Mouse (Mus musculus): ENCODE measurements at regions not wholly inside any gene's neighbourhood (a gene's known extent, or its start where the extent isn't known, plus 50 kb on each side); places are given as distances from the start of the nearest gene placed in this dataset.

DNA sequence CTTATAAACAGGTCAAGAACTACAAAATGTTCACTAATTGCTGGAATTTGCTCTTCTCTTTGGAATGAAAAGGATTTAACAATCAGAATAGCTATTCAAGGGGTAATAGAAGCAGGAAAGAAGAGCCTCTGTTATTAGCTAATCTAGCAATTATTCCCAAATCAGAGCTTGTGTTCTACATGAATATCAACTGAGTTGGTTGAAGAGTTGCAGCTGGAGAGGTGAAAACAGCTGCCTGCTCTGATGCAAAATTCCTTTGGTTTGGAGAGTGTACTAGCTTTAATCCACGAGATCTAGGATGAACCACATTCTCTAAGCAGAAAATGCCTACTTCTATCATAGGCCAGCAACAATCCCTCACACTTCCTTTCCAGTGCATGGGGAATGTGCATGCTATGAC, 674.8 kb downstream of the Gsdmc2 start:
- 89% methylated on average over 1 of the region's 1 CpGs for WGBS (ENCODE audit: missing documents)

DNA sequence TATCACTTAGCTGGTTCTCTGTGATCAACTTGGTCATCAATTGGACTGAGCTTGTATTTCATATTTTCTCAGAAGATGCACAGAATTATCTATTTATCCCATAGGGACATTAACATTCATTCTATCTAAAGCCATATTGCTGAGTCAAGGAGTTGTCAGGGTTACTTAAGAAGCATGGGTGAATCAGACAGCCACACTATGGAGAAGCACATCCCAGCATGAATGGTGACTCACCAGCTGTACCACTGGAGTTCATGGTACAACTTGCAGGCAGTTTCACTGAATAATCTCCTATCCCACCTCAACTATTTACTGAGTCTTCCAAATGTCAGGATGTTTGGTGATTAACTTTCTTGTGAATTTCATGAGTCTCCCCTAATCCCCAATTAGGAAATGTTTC, 678.6 kb downstream of the Gsdmc2 start:
- Histone ChIP-seq H3K4me3 (ENCODE audit: inconsistent target) (no peak overlapping the region), H3K27ac (no peak overlapping the region), H3K36me3 (ENCODE audit: inconsistent target) (no peaks in the 10 kb centered on the region), H3K79me2 (ENCODE audit: inconsistent target) (no peaks in the 10 kb centered on the region)

More for the DNA sequence above, 674.8 kb downstream of the Gsdmc2 start:
- Histone ChIP-seq H3K27ac (no peak overlapping the region), H3K79me2 (ENCODE audit: inconsistent target) (no peaks in the 10 kb centered on the region), H3K4me3 (ENCODE audit: inconsistent target) (no peak overlapping the region), H3K36me3 (ENCODE audit: inconsistent target) (no peaks in the 10 kb centered on the region)

DNA sequence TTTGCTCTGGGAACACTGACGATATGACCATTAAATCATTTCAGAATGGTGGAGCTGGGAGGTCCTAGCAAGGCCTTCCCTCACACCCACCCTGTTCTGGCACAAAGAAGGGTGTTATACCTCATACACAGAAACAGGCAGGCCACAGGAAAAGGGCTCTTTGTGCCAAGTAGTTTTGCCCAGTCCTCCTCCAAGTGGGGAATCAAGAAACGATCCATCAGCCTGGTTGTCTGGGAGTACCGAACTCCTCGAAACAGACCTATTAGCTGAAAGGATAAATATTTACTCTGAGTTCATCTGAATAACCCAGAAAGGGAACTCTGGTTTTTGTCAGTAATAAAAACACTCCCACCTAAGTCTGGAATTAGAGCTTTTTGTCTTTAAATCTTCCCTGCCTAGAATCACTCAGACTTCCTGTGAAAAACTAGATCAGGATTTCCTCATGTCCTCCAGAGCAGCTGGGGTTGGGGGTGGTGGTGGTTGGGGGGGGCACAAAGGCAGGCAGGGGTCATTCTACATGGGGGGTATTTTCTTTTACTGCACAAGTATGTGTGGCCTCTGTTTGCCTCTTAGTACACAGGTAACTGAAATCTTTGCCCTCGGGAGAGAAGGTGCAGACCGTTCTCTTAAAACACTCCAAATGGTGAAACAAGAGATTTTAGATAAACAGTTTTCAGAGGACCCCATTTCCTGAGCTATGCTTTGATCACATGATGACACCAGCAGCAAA, 681.3 kb downstream of the Gsdmc2 start:
- no peaks in the 10 kb centered on the region for H3K36me3 ChIP-seq (ENCODE audit: inconsistent target)
- 76% methylated on average over 6 of the region's 6 CpGs for whole genome bisulfite sequencing (ENCODE audit: missing documents)

GRCm38 (mm10) chr15:63162881-63163549, 682.0 kb downstream of the Gsdmc2 start:
- H3K27ac ChIP-seq = no peak overlapping the region
- no peaks in the 10 kb centered on the region for H3K79me2 ChIP-seq (ENCODE audit: inconsistent target)
- 93% methylated on average over 4 of the region's 4 CpGs for WGBS (ENCODE audit: missing documents)
- H3K4me3 ChIP-seq (ENCODE audit: inconsistent target) = no peak overlapping the region
- no peaks in the 10 kb centered on the region for H3K36me3 ChIP-seq (ENCODE audit: inconsistent target)

More for the DNA sequence above, 681.3 kb downstream of the Gsdmc2 start:
- H3K4me3 ChIP-seq (ENCODE audit: inconsistent target) = no peak overlapping the region
- H3K27ac ChIP-seq = no peak overlapping the region
- no peaks in the 10 kb centered on the region for H3K79me2 ChIP-seq (ENCODE audit: inconsistent target)

GRCm38 (mm10) chr15:63123123-63123688, 721.8 kb downstream of the Gsdmc2 start:
- no peak overlapping the region for H3K4me3 ChIP-seq (ENCODE audit: inconsistent target)
- 49% methylated on average over 3 of the region's 3 CpGs for WGBS (ENCODE audit: missing documents)

GRCm38 (mm10) chr15:63112918-63113317, 732.1 kb downstream of the Gsdmc2 start:
- Histone ChIP-seq H3K79me2 (ENCODE audit: inconsistent target) (no peaks in the 10 kb centered on the region), H3K36me3 (ENCODE audit: inconsistent target) (no peaks in the 10 kb centered on the region), H3K27ac (no peak overlapping the region), H3K4me3 (ENCODE audit: inconsistent target) (no peak overlapping the region)
- 97% methylated on average over 2 of the region's 2 CpGs for WGBS (ENCODE audit: missing documents)

More at GRCm38 (mm10) chr15:63123123-63123688, 721.8 kb downstream of the Gsdmc2 start:
- Histone ChIP-seq H3K27ac (no peak overlapping the region), H3K79me2 (ENCODE audit: inconsistent target) (no peaks in the 10 kb centered on the region), H3K36me3 (ENCODE audit: inconsistent target) (no peaks in the 10 kb centered on the region)

DNA sequence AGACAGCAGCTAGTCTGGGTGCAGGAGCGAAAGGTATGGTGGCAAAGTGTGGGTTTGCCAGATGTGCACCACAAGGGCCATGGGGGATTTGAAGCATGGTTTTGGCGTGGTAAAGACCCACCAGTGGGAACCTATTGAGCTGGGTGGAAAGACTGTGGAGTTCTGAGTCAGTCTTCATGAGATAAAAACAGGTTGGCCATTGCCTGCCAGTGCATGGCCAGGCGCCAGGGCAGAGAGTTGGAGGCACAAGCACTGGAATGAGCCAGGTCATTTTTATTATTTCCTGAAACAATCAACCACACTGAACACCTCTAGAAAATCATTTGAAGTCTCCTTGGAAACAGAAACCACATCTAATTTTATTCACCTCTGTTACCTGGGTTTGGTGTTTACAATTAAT, 744.9 kb downstream of the Gsdmc2 start:
- 93% methylated on average over 3 of the region's 3 CpGs for WGBS (ENCODE audit: missing documents)
- no peaks in the 10 kb centered on the region for H3K79me2 ChIP-seq (ENCODE audit: inconsistent target)
- H3K27ac ChIP-seq = no peak overlapping the region
- H3K36me3 ChIP-seq (ENCODE audit: inconsistent target) = no peaks in the 10 kb centered on the region
- no peak overlapping the region for H3K4me3 ChIP-seq (ENCODE audit: inconsistent target)

DNA sequence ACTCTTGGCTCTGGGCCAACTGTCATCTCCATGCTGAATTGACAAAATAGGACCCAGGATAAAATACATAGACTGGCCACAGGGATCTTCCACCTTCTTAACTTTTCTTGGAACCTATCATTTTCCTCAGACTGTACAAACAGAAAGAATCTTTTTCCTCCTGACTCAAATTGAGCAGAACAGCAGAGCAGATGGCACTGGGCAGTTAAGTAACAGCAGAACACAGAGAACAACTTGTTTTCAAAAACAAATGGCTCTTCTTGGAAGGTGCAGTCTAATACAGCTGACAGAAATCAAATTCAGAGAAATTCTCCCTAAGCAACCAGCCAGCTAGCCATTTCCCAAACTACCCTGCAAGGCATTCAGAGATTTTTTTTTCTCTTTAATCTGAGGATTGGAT, 763.0 kb downstream of the Gsdmc2 start:
- no peaks in the 10 kb centered on the region for H3K79me2 ChIP-seq (ENCODE audit: inconsistent target)
- no peak overlapping the region for H3K4me3 ChIP-seq (ENCODE audit: inconsistent target)
- no peak overlapping the region for H3K27ac ChIP-seq
- H3K36me3 ChIP-seq (ENCODE audit: inconsistent target) = no peaks in the 10 kb centered on the region

DNA sequence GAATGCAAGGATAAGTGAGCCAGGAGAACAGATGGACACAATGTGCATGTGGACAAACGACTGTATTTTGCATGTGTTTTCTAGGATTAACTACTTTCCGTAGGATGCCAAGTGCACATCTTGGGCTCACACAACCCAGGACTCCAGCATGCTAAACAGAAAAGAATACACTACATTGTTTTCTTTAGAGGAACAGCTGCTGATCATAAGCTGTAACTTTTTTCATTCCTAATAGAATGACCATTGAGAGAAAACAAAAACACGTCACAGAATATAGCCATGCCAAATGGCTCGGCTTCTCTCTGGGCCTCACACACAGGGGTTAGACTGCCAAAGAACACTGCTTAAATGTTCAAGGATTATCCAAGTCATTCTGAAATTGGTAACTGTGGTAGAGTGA, 765.2 kb downstream of the Gsdmc2 start:
- 96% methylated on average over 4 of the region's 4 CpGs for WGBS (ENCODE audit: missing documents)
- no peak overlapping the region for H3K4me3 ChIP-seq (ENCODE audit: inconsistent target)

DNA sequence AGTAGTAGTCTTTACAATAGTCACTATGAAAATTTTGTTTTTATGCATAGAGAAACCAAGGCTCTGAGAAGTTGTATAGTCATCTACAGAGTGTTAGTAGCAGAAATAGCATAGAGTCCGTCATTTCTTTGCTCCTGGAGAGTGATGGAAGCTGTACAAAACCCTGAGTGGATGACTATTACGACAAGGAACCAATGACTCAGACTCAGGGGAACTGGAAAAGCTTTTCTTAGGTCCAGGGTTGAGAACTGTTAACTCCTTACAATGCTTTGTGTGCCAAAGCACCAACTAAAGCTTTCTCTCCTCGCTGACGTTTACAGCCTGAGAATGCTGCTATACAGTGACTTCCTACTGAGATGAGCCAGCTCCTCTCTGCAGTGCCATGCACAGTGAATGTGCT, 773.1 kb downstream of the Gsdmc2 start:
- Histone ChIP-seq H3K4me3 (ENCODE audit: inconsistent target) (no peak overlapping the region), H3K79me2 (ENCODE audit: inconsistent target) (no peaks in the 10 kb centered on the region), H3K27ac (no peak overlapping the region), H3K36me3 (ENCODE audit: inconsistent target) (no peaks in the 10 kb centered on the region)
- 91% methylated on average over 4 of the region's 4 CpGs for WGBS (ENCODE audit: missing documents)

More for the DNA sequence above, 765.2 kb downstream of the Gsdmc2 start:
- Histone ChIP-seq H3K36me3 (ENCODE audit: inconsistent target) (no peaks in the 10 kb centered on the region), H3K79me2 (ENCODE audit: inconsistent target) (no peaks in the 10 kb centered on the region), H3K27ac (no peak overlapping the region)

- no peaks in the 10 kb centered on the region for H3K79me2 ChIP-seq (ENCODE audit: inconsistent target)
- no peak overlapping the region for H3K4me3 ChIP-seq (ENCODE audit: inconsistent target)
- WGBS (ENCODE audit: missing documents) = 74% methylated on average over 3 of the region's 3 CpGs
- H3K27ac ChIP-seq = no peak overlapping the region
- H3K36me3 ChIP-seq (ENCODE audit: inconsistent target) = no peaks in the 10 kb centered on the region
Observed at GRCm38 (mm10) chr15:63067126-63067525, 777.9 kb downstream of the Gsdmc2 start.

- Histone ChIP-seq H3K4me3 (ENCODE audit: inconsistent target) (no peak overlapping the region), H3K36me3 (ENCODE audit: inconsistent target) (no peaks in the 10 kb centered on the region), H3K79me2 (ENCODE audit: inconsistent target) (no peaks in the 10 kb centered on the region), H3K27ac (no peak overlapping the region)
- 90% methylated on average over 2 of the region's 2 CpGs for WGBS (ENCODE audit: missing documents)
Observed at GRCm38 (mm10) chr15:63066020-63066439, 778.9 kb downstream of the Gsdmc2 start.

- Histone ChIP-seq H3K79me2 (ENCODE audit: inconsistent target) (no peaks in the 10 kb centered on the region), H3K4me3 (ENCODE audit: inconsistent target) (no peak overlapping the region), H3K36me3 (ENCODE audit: inconsistent target) (no peaks in the 10 kb centered on the region), H3K27ac (no peak overlapping the region)
- 78% methylated on average over 3 of the region's 3 CpGs for WGBS (ENCODE audit: missing documents)
Observed at GRCm38 (mm10) chr15:63061891-63062290, 783.1 kb downstream of the Gsdmc2 start.

GRCm38 (mm10) chr15:63060826-63061225, 784.2 kb downstream of the Gsdmc2 start:
- no peaks in the 10 kb centered on the region for H3K79me2 ChIP-seq (ENCODE audit: inconsistent target)
- no peak overlapping the region for H3K4me3 ChIP-seq (ENCODE audit: inconsistent target)
- 93% methylated on average over 3 of the region's 3 CpGs for WGBS (ENCODE audit: missing documents)
- H3K36me3 ChIP-seq (ENCODE audit: inconsistent target) = no peaks in the 10 kb centered on the region
- no peak overlapping the region for H3K27ac ChIP-seq

GRCm38 (mm10) chr15:63052570-63053255, 792.3 kb downstream of the Gsdmc2 start:
- no peaks in the 10 kb centered on the region for H3K36me3 ChIP-seq (ENCODE audit: inconsistent target)
- H3K79me2 ChIP-seq (ENCODE audit: inconsistent target) = no peaks in the 10 kb centered on the region
- WGBS (ENCODE audit: missing documents) = 93% methylated on average over 3 of the region's 3 CpGs
- no peak overlapping the region for H3K4me3 ChIP-seq (ENCODE audit: inconsistent target)
- H3K27ac ChIP-seq = no peak overlapping the region

All from macrophage (primary cell).